Mouse (Mus musculus) frontal cortex, postnatal 36 days (tissue): ENCODE measurements around the gene Nek6.

Experiments used
- DNase-seq, 2 experiments: peaks; one replicate each; pipeline ENCODE4 v3.0.0; 2022; ENCODE audit warnings: low spot score in 2 of 2

Gene Nek6

GRCm38 (mm10) chr2:38578602-38579521, 67.4 kb downstream of the Nek6 start:
- peak; percentile 36 to 51 for DNase-seq

GRCm38 (mm10) chr2:38579528-38579927, 68.1 kb downstream of the Nek6 start:
- no peak for DNase-seq

GRCm38 (mm10) chr2:38583982-38584381, 72.5 kb downstream of the Nek6 start:
- no peak for DNase-seq

GRCm38 (mm10) chr2:38584514-38585378, 73.3 kb downstream of the Nek6 start:
- no peak for DNase-seq

GRCm38 (mm10) chr2:38585379-38585736, 73.9 kb downstream of the Nek6 start:
- DNase-seq, result no peak

- DNase-seq, result no peak
These were observed 75.3 kb downstream of the Nek6 start for GRCm38 (mm10) chr2:38586733-38587132.

GRCm38 (mm10) chr2:38591751-38592459, 80.5 kb downstream of the Nek6 start:
- DNase-seq, result peak; percentile 47 to 56

- no peak for DNase-seq
These were observed 83.4 kb downstream of the Nek6 start for GRCm38 (mm10) chr2:38594874-38595273.

GRCm38 (mm10) chr2:38597896-38598295, 86.5 kb downstream of the Nek6 start:
- DNase-seq, result no peak

- DNase-seq, result no peak
These were observed 87.0 kb downstream of the Nek6 start for GRCm38 (mm10) chr2:38598395-38598794.

- DNase-seq, result no peak
These were observed 89.4 kb downstream of the Nek6 start for GRCm38 (mm10) chr2:38600842-38601241.

- DNase-seq, result no peak
These were observed 96.3 kb downstream of the Nek6 start for GRCm38 (mm10) chr2:38607716-38608115.

- DNase-seq, result peak in 1 of 2 experiments; percentile 47
These were observed 97.4 kb downstream of the Nek6 start for GRCm38 (mm10) chr2:38608831-38609309.

- no peak for DNase-seq
These were observed 97.9 kb downstream of the Nek6 start for GRCm38 (mm10) chr2:38609310-38609709.

GRCm38 (mm10) chr2:38610161-38610560, 98.7 kb downstream of the Nek6 start:
- DNase-seq, result no peak

GRCm38 (mm10) chr2:38612596-38612995, 101.2 kb downstream of the Nek6 start:
- no peak for DNase-seq

- no peak for DNase-seq
These were observed 102.1 kb downstream of the Nek6 start for GRCm38 (mm10) chr2:38613576-38613975.

- DNase-seq, result no peak
These were observed 103.0 kb downstream of the Nek6 start for GRCm38 (mm10) chr2:38614437-38614836.

- DNase-seq, result peak in 1 of 2 experiments; percentile 44
These were observed 104.6 kb downstream of the Nek6 start for GRCm38 (mm10) chr2:38616072-38616471.

- peak in 1 of 2 experiments; percentile 19 for DNase-seq
These were observed 105.8 kb downstream of the Nek6 start for GRCm38 (mm10) chr2:38616956-38617872.

GRCm38 (mm10) chr2:38619777-38620176, 108.3 kb downstream of the Nek6 start:
- DNase-seq, result no peak
